Mouse (Mus musculus) hindbrain, embryonic 16.5 days (tissue): Measurements from ENCODE around the gene Gm26938. TPM values are rescaled to one million over a fixed set of nuclear protein-coding genes. Genes with fewer than 3 reads are reported as not detected.

Source experiments
- ATAC-seq: fragments of 200-750 bp; cut with Nextera tagmentation; 2 replicates; pipeline ENCODE4 v1.8.0; 2017; ENCODE audit warnings: moderate TSS enrichment, moderate library complexity
- H3K27ac ChIP-seq: fragments of 300-500 bp; sonication (generic); 2 replicates; pipeline ENCODE4 v1.5.1; 2014; ENCODE audit warnings: low read depth, mild to moderate bottlenecking, control low read depth, low read length, moderate library complexity
- H3K27me3 ChIP-seq: fragments of 300-500 bp; sonication (generic); replicated peaks from 2 replicates; pipeline ENCODE4 v1.6.1; 2014; ENCODE audit warnings: low read length; ENCODE audit not compliant: control insufficient read depth, insufficient read depth
- H3K36me3 ChIP-seq: fragments of 300-500 bp; sonication (generic); 2 replicates; pipeline ENCODE4 v1.6.1; 2014; ENCODE audit warnings: mild to moderate bottlenecking, low read length, moderate library complexity, mixed read lengths; ENCODE audit not compliant: control insufficient read depth, insufficient read depth
- H3K4me1 ChIP-seq: fragments of 300-500 bp; sonication (generic); 2 replicates; pipeline ENCODE4 v1.6.1; 2014; ENCODE audit warnings: low read depth, low read length; ENCODE audit not compliant: control insufficient read depth, insufficient read depth
- H3K4me2 ChIP-seq: fragments of 300-500 bp; sonication (generic); 2 replicates; pipeline ENCODE4 v1.6.1; 2014; ENCODE audit warnings: mild to moderate bottlenecking, low read length, control low read depth, moderate library complexity
- H3K4me3 ChIP-seq: fragments of 300-500 bp; sonication (generic); 2 replicates; pipeline ENCODE4 v1.5.1; 2014; ENCODE audit warnings: mild to moderate bottlenecking, low read length, control low read depth, moderate library complexity
- H3K9ac ChIP-seq: fragments of 300-500 bp; sonication (generic); 2 replicates; pipeline ENCODE4 v1.6.1; 2014; ENCODE audit warnings: low read depth, mild to moderate bottlenecking, control low read depth, low read length, moderate library complexity
- H3K9me3 ChIP-seq: fragments of 300-500 bp; sonication (generic); 2 replicates; pipeline ENCODE4 v1.6.1; 2014; ENCODE audit warnings: mild to moderate bottlenecking, low read length, moderate library complexity; ENCODE audit not compliant: control insufficient read depth
- WGBS: fragments of 180-500 bp; shearing (Covaris S2); extraction: QIAGEN DNeasy Blood & Tissue Kit; methylation state at CpG from one replicate; pipeline ENCODE4 v1.1.7; 2014; 5-methylcytosine and 5-hydroxymethylcytosine counted together
- microRNA-seq: library from miRNA; unstranded; fragments of <30 nt; microRNA quantifications from one replicate; pipeline ENCODE4, GENCODE M21; 2017
- polyA plus RNA-seq: library from polyadenylated mRNA; unstranded; fragments of >200 nt; fragmentation: Nextera tagmentation; extraction: Ambion mirVana; gene quantifications from 2 replicates; pipeline ENCODE4 v1.2.1, GENCODE M21; 2015

Gene Gm26938
- polyA plus RNA-seq, 1 experiment from 2014 or later, result not detected

DNA sequence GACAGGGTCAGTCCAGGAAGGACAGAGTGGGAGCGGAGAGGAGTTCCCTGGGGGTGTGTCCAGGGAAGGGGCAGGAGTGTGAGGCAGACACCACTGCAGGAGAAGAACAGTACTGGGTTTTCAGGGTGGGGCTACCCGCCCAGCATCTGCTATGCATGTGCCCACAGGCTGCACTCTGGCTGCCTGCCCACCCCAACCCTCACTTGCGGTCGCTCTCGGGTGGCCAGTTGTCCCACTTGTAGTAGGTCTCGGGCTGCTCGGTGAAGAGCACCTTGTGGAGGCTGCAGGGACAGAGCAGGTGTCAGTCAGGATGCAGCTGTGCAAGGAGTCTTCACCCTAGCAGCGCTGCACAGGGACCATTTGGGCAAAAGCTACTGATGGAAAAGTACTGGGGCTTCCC is 58.0 kb downstream of the Gm26938 start:
- H3K4me1 ChIP-seq, result no peaks in the 10 kb centered on the region
- no peak overlapping the region for H3K4me3 ChIP-seq
- no peak overlapping the region for H3K27ac ChIP-seq
- no peak overlapping the region for H3K9ac ChIP-seq
- H3K4me2 ChIP-seq, result no peak overlapping the region
- WGBS, result 97% methylated on average over 8 of the region's 8 CpGs
- no peak for ATAC-seq
- H3K9me3 ChIP-seq, result no peaks in the 10 kb centered on the region
- peaks cover 78% of the 10 kb centered on the region for H3K36me3 ChIP-seq
- H3K27me3 ChIP-seq, result no peaks in the 10 kb centered on the region

DNA sequence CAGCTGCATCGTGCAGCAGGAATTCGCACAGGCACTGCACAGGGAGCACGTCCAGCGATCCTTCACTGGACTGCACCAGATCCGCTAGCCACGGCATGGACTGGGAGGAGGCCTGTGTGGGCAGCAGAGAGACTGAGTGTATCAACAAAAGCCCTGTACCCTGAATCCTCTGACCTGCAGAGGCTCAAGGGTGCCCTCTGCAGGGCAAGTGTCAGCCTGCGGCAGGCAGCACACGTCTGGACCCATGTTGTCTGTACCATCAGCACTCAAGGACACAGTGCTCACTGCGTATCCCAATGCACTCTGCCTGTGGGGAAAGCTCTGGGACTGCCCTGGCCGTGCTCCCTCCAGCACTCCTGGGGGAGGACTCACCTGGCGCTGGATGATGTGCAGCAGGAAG is 61.9 kb downstream of the Gm26938 start:
- Histone ChIP-seq H3K9me3 (no peaks in the 10 kb centered on the region), H3K4me2 (no peak overlapping the region), H3K4me3 (no peak overlapping the region), H3K27ac (no peak overlapping the region), H3K36me3 (peaks cover 76% of the 10 kb centered on the region), H3K9ac (no peak overlapping the region), H3K27me3 (no peaks in the 10 kb centered on the region), H3K4me1 (no peaks in the 10 kb centered on the region)
- 74% methylated on average over 11 of the region's 11 CpGs for WGBS
- no peak; the same call in 1 of the 2 replicates for ATAC-seq

- Histone ChIP-seq H3K36me3 (peaks cover 62% of the 10 kb centered on the region), H3K9ac (no peak overlapping the region), H3K4me3 (no peak overlapping the region), H3K27ac (no peak overlapping the region), H3K27me3 (no peaks in the 10 kb centered on the region), H3K4me2 (no peak overlapping the region), H3K4me1 (no peaks in the 10 kb centered on the region), H3K9me3 (no peaks in the 10 kb centered on the region)
- ATAC-seq, result no peak
- WGBS, result 89% methylated on average over 16 of the region's 16 CpGs
These were observed 68.1 kb downstream of the Gm26938 start for GRCm38 (mm10) chr5:139758096-139758495.

Small RNAs within 50 kb of the gene (microRNA-seq; reads per million reads assigned to microRNA genes)
- gene Mir7037, result not detected

Other genes starting within 250 kb of the Gm26938 start
- gene Micall2, start 90.1 kb downstream of the Gm26938 start, polyA plus RNA-seq, result 12.3 and 12.9 TPM in 2 replicates
- 27.1 and 32.6 TPM in 2 replicates for gene Ints1, start 50.7 kb downstream of the Gm26938 start, polyA plus RNA-seq
- 12.1 and 13.0 TPM in 2 replicates for gene Mafk, start 34.9 kb downstream of the Gm26938 start, polyA plus RNA-seq
- 0.05 and 0.09 TPM in 2 replicates for gene Tmem184a, start 6.5 kb downstream of the Gm26938 start, polyA plus RNA-seq
- gene Psmg3, start 478 bp upstream of the Gm26938 start, polyA plus RNA-seq, result 70.7 and 73.0 TPM in 2 replicates
- gene Elfn1, start 81.5 kb upstream of the Gm26938 start, polyA plus RNA-seq, result 2.8 and 3.7 TPM in 2 replicates